Mouse (Mus musculus): ENCODE measurements around the gene Eif2ak1.

DNA sequence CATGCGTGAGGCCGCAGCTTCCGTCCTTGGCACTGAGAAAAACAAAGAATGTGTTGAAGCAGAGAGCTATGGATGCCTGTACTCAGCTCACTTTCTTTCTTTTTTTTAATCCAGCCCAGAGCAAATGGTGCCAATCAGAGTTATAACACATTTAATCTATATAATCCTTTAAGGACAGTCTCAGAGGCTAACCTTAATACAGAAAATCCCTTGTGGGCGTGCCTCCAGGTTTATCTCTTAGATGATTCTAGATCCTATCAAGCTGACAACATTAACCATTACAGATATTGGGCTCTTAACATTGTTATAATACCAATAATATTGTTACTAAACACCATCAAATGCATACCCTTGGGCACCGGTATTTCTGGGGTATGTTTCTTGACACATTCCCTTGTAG is 5.9 kb upstream of the Eif2ak1 start:
- TF ChIP-seq MAX (IDR thresholded peaks at IDR 0.05), result no peak
- no peak for TF ChIP-seq CTCF (IDR thresholded peaks at IDR 0.05; ENCODE audit: control insufficient read depth, insufficient read depth, insufficient read length)
- TF ChIP-seq CEBPB (IDR thresholded peaks at IDR 0.05; ENCODE audit: low read depth), result no peak
- no peak for TF ChIP-seq USF1 (IDR thresholded peaks at IDR 0.05; ENCODE audit: low read depth)
- TF ChIP-seq MYOD1 (IDR thresholded peaks at IDR 0.05; ENCODE audit: control insufficient read depth, insufficient read length, low read depth), result no peak
- no peak for TF ChIP-seq MYOG (IDR thresholded peaks at IDR 0.05; ENCODE audit: control insufficient read depth, extremely low read depth, insufficient read length)

All from C2C12 (cell line).